Mouse (Mus musculus) thymus, adult 2 months (tissue): ENCODE data around the gene Pigm.

Experiments
- CTCF ChIP-seq: fragments of 200-500 bp; IDR thresholded peaks from 2 replicates; pipeline ENCODE4 v1.5.1; 2012; ENCODE audit warnings: mild to moderate bottlenecking, control low read depth, low read length, moderate library complexity, borderline replicate concordance; ENCODE audit not compliant: control insufficient read depth, poor library complexity, insufficient read depth; ENCODE audit errors: extremely low read depth
- POLR2A ChIP-seq: fragments of 200-500 bp; IDR thresholded peaks from 2 replicates; pipeline ENCODE4 v1.6.1; 2012; ENCODE audit warnings: mild to moderate bottlenecking, low read length, control low read depth, moderate library complexity; ENCODE audit not compliant: control insufficient read depth, poor library complexity, insufficient read depth; ENCODE audit errors: extremely low read depth

- TF ChIP-seq CTCF = no peak
- no peak for TF ChIP-seq POLR2A
These were observed 52.3 kb downstream of the Pigm start for GRCm38 (mm10) chr1:172428614-172429013.
